Mouse (Mus musculus) bone marrow, adult 2 months (tissue): Measurements from ENCODE around the gene Gys1.

Experiments used
- CTCF ChIP-seq: fragments of 200-500 bp; IDR thresholded peaks from 2 replicates; pipeline ENCODE4 v1.5.1; 2011; ENCODE audit warnings: low read length, control low read depth; ENCODE audit not compliant: control insufficient read depth, insufficient read depth
- POLR2A ChIP-seq: fragments of 200-500 bp; IDR thresholded peaks from 2 replicates; pipeline ENCODE4 v1.6.1; 2011; ENCODE audit warnings: low read depth, mild to moderate bottlenecking, control low read depth, low read length, borderline replicate concordance; ENCODE audit not compliant: control insufficient read depth

GRCm38 (mm10) chr7:45413113-45413863 lies 21.4 kb upstream of the Gys1 start, which contains the start of gene Ntf5:
- TF ChIP-seq CTCF (no peak), POLR2A (no peak)
